Mouse (Mus musculus) right cerebral cortex, adult 18-20 months (tissue): ENCODE results near the gene Efemp2.

Experiments
- DNase-seq: peaks from one replicate; pipeline ENCODE4 v3.0.0; 2022; ENCODE audit warnings: mixed read lengths

Efemp2 gene

GRCm38 (mm10) chr19:5473720-5474119 lies at the start of gene Efemp2:
Gene Efemp2, plus strand, starts transcription at chr19:5473954.
- DNase-seq = peak; percentile 68

GRCm38 (mm10) chr19:5424092-5424781 lies 49.5 kb upstream of the Efemp2 start:
- peak; percentile 26 for DNase-seq

GRCm38 (mm10) chr19:5424782-5425741 lies 48.7 kb upstream of the Efemp2 start, which contains the start of the genes Drap1 and AI837181:
Gene Drap1, minus strand, starts transcription at chr19:5424979.
Gene AI837181, plus strand, starts transcription at chr19:5425144.
- DNase-seq = peak; percentile 95

- DNase-seq = no peak
Observed at GRCm38 (mm10) chr19:5425906-5426565, 47.7 kb upstream of the Efemp2 start.

- DNase-seq = no peak
Observed at GRCm38 (mm10) chr19:5426640-5427290, 47.0 kb upstream of the Efemp2 start.

GRCm38 (mm10) chr19:5428083-5428482 lies 45.7 kb upstream of the Efemp2 start:
- DNase-seq = no peak

- DNase-seq = no peak
Observed at GRCm38 (mm10) chr19:5429219-5429618, 44.5 kb upstream of the Efemp2 start.

- DNase-seq = no peak
Observed at GRCm38 (mm10) chr19:5429806-5430205, 43.9 kb upstream of the Efemp2 start.

- DNase-seq = no peak
Observed at GRCm38 (mm10) chr19:5430408-5430807, 43.3 kb upstream of the Efemp2 start.

- no peak for DNase-seq
Observed at GRCm38 (mm10) chr19:5431911-5432464, 41.8 kb upstream of the Efemp2 start.

- DNase-seq = no peak
Observed at GRCm38 (mm10) chr19:5432992-5433852, 40.5 kb upstream of the Efemp2 start.

GRCm38 (mm10) chr19:5433951-5434350 lies 39.8 kb upstream of the Efemp2 start:
- no peak for DNase-seq

GRCm38 (mm10) chr19:5444371-5444908 lies 29.3 kb upstream of the Efemp2 start:
- no peak for DNase-seq

GRCm38 (mm10) chr19:5444954-5445353 lies 28.8 kb upstream of the Efemp2 start:
- no peak for DNase-seq

- no peak for DNase-seq
Observed at GRCm38 (mm10) chr19:5445747-5446146, 28.0 kb upstream of the Efemp2 start.

- DNase-seq = peak; percentile 74
Observed at GRCm38 (mm10) chr19:5447515-5448353, 26.0 kb upstream of the Efemp2 start, which contains the start of gene Fosl1. Gene Fosl1, plus strand, starts transcription at chr19:5447547.

GRCm38 (mm10) chr19:5448354-5449150 lies 25.2 kb upstream of the Efemp2 start:
- no peak for DNase-seq

- no peak for DNase-seq
Observed at GRCm38 (mm10) chr19:5449673-5450072, 24.1 kb upstream of the Efemp2 start.

GRCm38 (mm10) chr19:5451766-5452165 lies 22.0 kb upstream of the Efemp2 start:
- no peak for DNase-seq
